Mouse (Mus musculus): Measurements from ENCODE around the gene Pglyrp2. TPM values are rescaled to one million over a fixed set of nuclear protein-coding genes. Genes with fewer than 3 reads are reported as not detected.
A peak's percentile ranks its signal among the peaks of the same experiment; 100 is the strongest.

The Pglyrp2 gene
- polyA plus RNA-seq (2016; fragmentation: Nextera tagmentation; extraction: Ambion mirVana) = 0.13 and 0.20 TPM in 2 replicates

- no peaks in the 10 kb centered on the region for H3K36me3 ChIP-seq
- H3K27me3 ChIP-seq = no peaks in the 10 kb centered on the region
- no peaks in the 10 kb centered on the region for H3K4me1 ChIP-seq
- no peaks in the 10 kb centered on the region for H3K9me3 ChIP-seq
- H3K4me2 ChIP-seq (replicated peaks) = no peak within 1 kb of the TSS
- H3K27ac ChIP-seq = no peak within 1 kb of the TSS
- no peak within 1 kb of the TSS for H3K9ac ChIP-seq
- H3K4me3 ChIP-seq = no peak within 1 kb of the TSS
- WGBS = 88% methylated on average over 2 of the region's 2 CpGs
- no peak for ATAC-seq (ENCODE audit: insufficient number of reproducible peaks, insufficient read depth, low FRiP score, low TSS enrichment)
These were observed at the start of gene Pglyrp2 for GRCm38 (mm10) chr17:32424034-32424433. Gene Pglyrp2, minus strand, starts transcription at chr17:32424167.

DNA sequence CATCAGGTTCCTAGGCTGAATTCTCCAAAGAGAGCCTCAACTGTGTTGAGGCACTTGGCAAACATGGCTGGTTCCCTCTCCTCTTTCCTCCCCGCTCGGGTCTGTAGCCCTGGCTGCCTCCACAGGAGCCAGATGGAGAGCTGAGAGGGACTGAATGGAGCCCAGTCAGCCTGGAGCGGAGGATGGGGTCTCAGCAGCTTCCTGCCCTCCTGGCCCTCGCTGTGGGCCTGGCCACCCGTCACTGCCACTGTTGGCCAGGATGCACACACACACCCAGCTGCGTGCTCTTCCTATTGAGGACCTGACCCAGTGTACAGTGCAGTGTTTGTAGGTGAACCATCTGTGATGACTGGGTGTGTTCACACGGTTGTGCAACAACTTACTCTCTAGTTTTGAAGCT, 48.2 kb upstream of the Pglyrp2 start:
- no peaks in the 10 kb centered on the region for H3K9me3 ChIP-seq
- H3K9ac ChIP-seq = no peak overlapping the region
- no peaks in the 10 kb centered on the region for H3K36me3 ChIP-seq
- no peaks in the 10 kb centered on the region for H3K4me1 ChIP-seq
- 60% methylated on average over 7 of the region's 7 CpGs for WGBS
- ATAC-seq (ENCODE audit: insufficient number of reproducible peaks, insufficient read depth, low FRiP score, low TSS enrichment) = no peak
- H3K27ac ChIP-seq = no peak overlapping the region
- no peak overlapping the region for H3K4me3 ChIP-seq
- H3K27me3 ChIP-seq = 0 out of 2 replicates have a peak, but pooled peaks cover 3% of the 10 kb centered on the region
- H3K4me2 ChIP-seq (replicated peaks) = no peak overlapping the region

GRCm38 (mm10) chr17:32470795-32471194, 46.8 kb upstream of the Pglyrp2 start:
- WGBS = 82% methylated on average over 4 of the region's 4 CpGs
- H3K27me3 ChIP-seq = no peaks in the 10 kb centered on the region
- H3K9me3 ChIP-seq = no peaks in the 10 kb centered on the region
- H3K4me1 ChIP-seq = no peaks in the 10 kb centered on the region
- H3K4me2 ChIP-seq (replicated peaks) = no peak overlapping the region
- no peak overlapping the region for H3K27ac ChIP-seq
- no peak overlapping the region for H3K9ac ChIP-seq
- no peak for ATAC-seq (ENCODE audit: insufficient number of reproducible peaks, insufficient read depth, low FRiP score, low TSS enrichment)
- no peak overlapping the region for H3K4me3 ChIP-seq
- no peaks in the 10 kb centered on the region for H3K36me3 ChIP-seq

- Histone ChIP-seq H3K4me2 (replicated peaks) (no peak overlapping the region), H3K27ac (no peak overlapping the region), H3K9ac (no peak overlapping the region), H3K4me1 (no peaks in the 10 kb centered on the region), H3K4me3 (no peak overlapping the region), H3K9me3 (no peaks in the 10 kb centered on the region), H3K27me3 (no peaks in the 10 kb centered on the region), H3K36me3 (no peaks in the 10 kb centered on the region)
- 60% methylated on average over 7 of the region's 7 CpGs for WGBS
- ATAC-seq (ENCODE audit: insufficient number of reproducible peaks, insufficient read depth, low FRiP score, low TSS enrichment) = no peak
These were observed 44.5 kb upstream of the Pglyrp2 start for GRCm38 (mm10) chr17:32468494-32468893.

GRCm38 (mm10) chr17:32454997-32455396, 31.0 kb upstream of the Pglyrp2 start:
- peaks cover 8% of the 10 kb centered on the region; the same call in 1 of the 2 replicates for H3K4me1 ChIP-seq

GRCm38 (mm10) chr17:32454188-32454587, 30.2 kb upstream of the Pglyrp2 start:
- H3K27me3 ChIP-seq = peaks cover 22% of the 10 kb centered on the region; the same call in 1 of the 2 replicates
- H3K36me3 ChIP-seq = no peaks in the 10 kb centered on the region
- no peak for ATAC-seq (ENCODE audit: insufficient number of reproducible peaks, insufficient read depth, low FRiP score, low TSS enrichment)
- no peaks in the 10 kb centered on the region for H3K9me3 ChIP-seq
- no peak overlapping the region for H3K4me3 ChIP-seq
- peaks cover 8% of the 10 kb centered on the region; the same call in 1 of the 2 replicates for H3K4me1 ChIP-seq
- H3K27ac ChIP-seq = no peak overlapping the region
- H3K4me2 ChIP-seq (replicated peaks) = no peak overlapping the region
- no peak overlapping the region for H3K9ac ChIP-seq
- 81% methylated on average over 4 of the region's 4 CpGs for WGBS

More at GRCm38 (mm10) chr17:32454997-32455396, 31.0 kb upstream of the Pglyrp2 start:
- Histone ChIP-seq H3K27ac (no peak overlapping the region), H3K36me3 (no peaks in the 10 kb centered on the region), H3K4me3 (no peak overlapping the region), H3K9me3 (no peaks in the 10 kb centered on the region), H3K9ac (no peak overlapping the region), H3K4me2 (replicated peaks) (no peak overlapping the region), H3K27me3 (peaks cover 22% of the 10 kb centered on the region; the same call in 1 of the 2 replicates)
- 46% methylated on average over 2 of the region's 2 CpGs for WGBS
- no peak for ATAC-seq (ENCODE audit: insufficient number of reproducible peaks, insufficient read depth, low FRiP score, low TSS enrichment)

DNA sequence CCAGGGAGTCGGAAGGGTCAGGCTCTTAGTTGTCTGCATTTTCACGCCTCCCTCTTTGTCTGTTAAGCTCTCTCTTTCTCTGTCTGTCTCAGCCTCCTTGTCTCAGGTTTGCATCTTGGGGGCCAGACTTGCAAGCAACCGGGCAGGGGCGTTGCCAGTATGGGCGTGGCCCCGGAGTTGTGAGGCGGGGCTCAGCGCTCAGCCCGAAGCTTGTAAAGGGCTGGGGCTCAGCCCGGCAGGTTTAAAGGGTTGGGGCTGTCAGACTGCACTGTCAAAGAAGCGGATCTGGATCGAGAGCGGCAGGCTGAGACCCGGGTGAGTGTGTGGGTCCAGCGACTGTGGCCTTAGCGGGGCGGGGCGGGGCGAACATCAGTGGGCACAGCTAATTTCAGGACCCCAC, 28.5 kb upstream of the Pglyrp2 start, which contains the start of gene Cyp4f39:
Cyp4f39 (plus strand) TSS at position 242 of the 400 bp plus-strand sequence.
- WGBS = 2% methylated on average over 19 of the region's 19 CpGs
- H3K4me2 ChIP-seq (replicated peaks) = peak within 1 kb of the TSS; percentile 58
- peaks cover 22% of the 10 kb centered on the region; the same call in 1 of the 2 replicates for H3K27me3 ChIP-seq
- H3K9ac ChIP-seq = peak within 1 kb of the TSS; percentile 40; the same call in 1 of the 2 replicates
- no peak within 1 kb of the TSS for H3K27ac ChIP-seq
- peaks cover 8% of the 10 kb centered on the region; the same call in 1 of the 2 replicates for H3K4me1 ChIP-seq
- H3K4me3 ChIP-seq = peak within 1 kb of the TSS; percentile 33
- ATAC-seq (ENCODE audit: insufficient number of reproducible peaks, insufficient read depth, low FRiP score, low TSS enrichment) = peak; percentile 28; the same call in 1 of the 2 replicates
- H3K36me3 ChIP-seq = no peaks in the 10 kb centered on the region
- no peaks in the 10 kb centered on the region for H3K9me3 ChIP-seq

DNA sequence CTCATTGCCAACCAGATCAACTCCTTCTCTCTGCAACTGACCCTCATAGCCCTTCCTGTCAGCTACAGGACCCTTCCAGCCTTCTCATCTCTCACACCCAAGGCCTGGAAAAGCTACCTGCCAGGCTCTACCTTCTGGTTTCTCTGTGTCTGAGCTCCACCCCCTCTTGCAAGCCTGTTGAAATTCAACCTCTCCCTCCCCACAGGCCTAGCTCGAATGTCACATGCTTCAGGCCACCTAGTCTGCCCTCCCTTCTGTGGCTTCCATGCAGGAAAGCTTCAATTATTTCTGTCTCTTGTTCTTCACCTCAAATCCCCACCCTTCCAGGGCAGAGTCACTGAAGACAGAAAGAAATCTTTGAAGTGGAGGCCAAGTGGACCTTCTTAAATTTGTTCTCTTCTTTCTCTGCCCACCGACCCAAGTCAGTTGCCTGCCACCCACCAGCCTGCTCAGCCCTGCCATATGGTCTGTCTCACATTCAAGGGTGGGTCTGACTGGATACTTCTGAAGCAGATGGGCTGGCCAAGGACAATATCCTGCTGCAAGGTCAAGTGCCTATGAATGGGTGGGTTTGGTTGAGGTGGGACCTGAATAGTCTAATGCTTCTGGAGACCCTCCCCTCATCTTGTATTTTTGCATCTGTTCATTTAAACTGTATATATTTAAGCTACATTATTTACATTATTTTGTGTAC, 27.0 kb upstream of the Pglyrp2 start:
- no peak overlapping the region for H3K27ac ChIP-seq
- no peak for ATAC-seq (ENCODE audit: insufficient number of reproducible peaks, insufficient read depth, low FRiP score, low TSS enrichment)

DNA sequence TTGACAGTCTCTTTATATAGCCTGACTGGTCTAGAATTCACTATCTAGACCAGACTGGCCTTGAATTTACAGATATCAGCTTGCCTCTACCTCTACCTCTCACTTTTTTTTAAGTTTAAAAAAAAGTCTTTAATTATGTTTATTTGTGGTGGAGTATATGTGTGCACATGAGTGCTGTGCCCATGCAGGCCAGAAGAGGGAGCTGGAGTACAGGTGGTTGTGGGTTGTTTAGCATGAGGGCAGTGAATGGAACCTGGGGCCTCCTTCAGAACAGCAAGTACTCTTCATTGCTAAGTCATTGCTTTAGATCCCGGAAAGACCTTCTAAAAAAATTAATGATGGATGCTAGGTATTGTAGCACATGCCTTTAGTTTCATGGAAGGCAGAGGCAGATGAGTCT, 25.1 kb upstream of the Pglyrp2 start:
- Histone ChIP-seq H3K9me3 (peaks cover 3% of the 10 kb centered on the region; the same call in 1 of the 2 replicates), H3K4me1 (peaks cover 8% of the 10 kb centered on the region; the same call in 1 of the 2 replicates), H3K4me2 (replicated peaks) (no peak overlapping the region), H3K4me3 (no peak overlapping the region), H3K36me3 (no peaks in the 10 kb centered on the region), H3K27ac (no peak overlapping the region), H3K9ac (no peak overlapping the region), H3K27me3 (peaks cover 17% of the 10 kb centered on the region; the same call in 1 of the 2 replicates)
- ATAC-seq (ENCODE audit: insufficient number of reproducible peaks, insufficient read depth, low FRiP score, low TSS enrichment) = no peak
- 94% methylated on average over 1 of the region's 1 CpGs for WGBS

More for the DNA sequence above, 27.0 kb upstream of the Pglyrp2 start:
- Histone ChIP-seq H3K4me3 (no peak overlapping the region), H3K4me2 (replicated peaks) (no peak overlapping the region), H3K4me1 (peaks cover 8% of the 10 kb centered on the region; the same call in 1 of the 2 replicates), H3K36me3 (no peaks in the 10 kb centered on the region), H3K9me3 (peaks cover 3% of the 10 kb centered on the region; the same call in 1 of the 2 replicates), H3K27me3 (peaks cover 22% of the 10 kb centered on the region; the same call in 1 of the 2 replicates), H3K9ac (no peak overlapping the region)
- WGBS = 28% methylated on average over 2 of the region's 2 CpGs

DNA sequence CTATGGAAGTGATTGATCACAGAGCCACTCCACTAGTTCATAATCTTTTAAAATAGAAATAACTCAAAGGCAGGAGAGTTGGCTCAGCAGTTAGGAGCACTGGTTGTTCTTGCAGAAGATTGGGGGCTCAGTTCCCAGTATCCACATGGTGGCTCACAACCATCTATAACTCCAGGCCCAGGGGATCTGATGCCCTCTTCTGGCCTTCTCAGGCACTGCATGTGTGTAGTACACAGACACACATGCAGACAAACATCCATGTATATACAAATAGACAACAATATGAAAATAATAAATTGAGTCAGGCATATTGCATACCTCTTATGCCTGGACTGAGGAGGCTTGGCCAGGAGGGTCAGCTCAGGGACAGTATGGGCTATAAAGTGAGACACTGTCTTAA, 23.2 kb upstream of the Pglyrp2 start:
- Histone ChIP-seq H3K4me2 (replicated peaks) (no peak overlapping the region), H3K36me3 (no peaks in the 10 kb centered on the region), H3K27me3 (0 out of 2 replicates have a peak, but pooled peaks cover 3% of the 10 kb centered on the region), H3K27ac (no peak overlapping the region), H3K9me3 (peaks cover 3% of the 10 kb centered on the region; the same call in 1 of the 2 replicates), H3K9ac (no peak overlapping the region), H3K4me3 (no peak overlapping the region), H3K4me1 (peaks cover 2% of the 10 kb centered on the region; the same call in 1 of the 2 replicates)
- ATAC-seq (ENCODE audit: insufficient number of reproducible peaks, insufficient read depth, low FRiP score, low TSS enrichment) = no peak

DNA sequence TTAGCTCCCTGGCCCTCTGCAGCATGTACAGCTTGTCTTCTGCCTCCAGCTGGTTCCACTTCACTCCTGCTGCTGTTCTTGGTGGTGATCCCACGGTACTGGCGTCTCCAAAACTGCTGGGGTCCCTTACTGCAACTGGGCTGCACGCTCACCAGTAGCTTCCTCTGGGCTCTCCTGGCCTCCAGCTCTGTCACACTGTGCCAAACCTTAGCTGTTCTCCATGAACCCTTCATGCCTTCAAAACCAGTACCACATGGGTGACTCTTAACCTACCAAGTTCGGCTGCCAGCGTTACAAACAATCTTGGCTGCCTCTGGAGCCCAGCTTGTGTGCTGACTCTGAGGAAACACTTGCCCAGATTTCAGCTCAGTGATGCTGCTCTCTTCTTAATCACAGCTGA, 21.0 kb upstream of the Pglyrp2 start:
- no peak overlapping the region for H3K27ac ChIP-seq
- no peaks in the 10 kb centered on the region for H3K36me3 ChIP-seq
- no peak overlapping the region for H3K4me2 ChIP-seq (replicated peaks)
- H3K27me3 ChIP-seq = no peaks in the 10 kb centered on the region
- 66% methylated on average over 5 of the region's 5 CpGs for WGBS
- H3K4me3 ChIP-seq = no peak overlapping the region
- H3K4me1 ChIP-seq = no peaks in the 10 kb centered on the region
- no peak overlapping the region for H3K9ac ChIP-seq
- H3K9me3 ChIP-seq = peaks cover 3% of the 10 kb centered on the region; the same call in 1 of the 2 replicates
- ATAC-seq (ENCODE audit: insufficient number of reproducible peaks, insufficient read depth, low FRiP score, low TSS enrichment) = no peak

- Histone ChIP-seq H3K9me3 (peaks cover 3% of the 10 kb centered on the region; the same call in 1 of the 2 replicates), H3K27ac (no peak overlapping the region), H3K27me3 (no peaks in the 10 kb centered on the region), H3K4me1 (no peaks in the 10 kb centered on the region), H3K4me2 (replicated peaks) (no peak overlapping the region), H3K9ac (no peak overlapping the region), H3K4me3 (no peak overlapping the region), H3K36me3 (no peaks in the 10 kb centered on the region)
- ATAC-seq (ENCODE audit: insufficient number of reproducible peaks, insufficient read depth, low FRiP score, low TSS enrichment) = no peak
- 76% methylated on average over 6 of the region's 6 CpGs for WGBS
These were observed 19.3 kb upstream of the Pglyrp2 start for GRCm38 (mm10) chr17:32443245-32443644.
